Mouse (Mus musculus): ENCODE data around the gene Myl4.
A peak's percentile ranks its signal among the peaks of the same experiment; 100 is the strongest.
"Not testable (repeated sequence)": the region's sequence is repeated elsewhere in the genome, so short reads cannot be mapped to it uniquely, and the experiment has no call there.

Myl4 gene

DNA sequence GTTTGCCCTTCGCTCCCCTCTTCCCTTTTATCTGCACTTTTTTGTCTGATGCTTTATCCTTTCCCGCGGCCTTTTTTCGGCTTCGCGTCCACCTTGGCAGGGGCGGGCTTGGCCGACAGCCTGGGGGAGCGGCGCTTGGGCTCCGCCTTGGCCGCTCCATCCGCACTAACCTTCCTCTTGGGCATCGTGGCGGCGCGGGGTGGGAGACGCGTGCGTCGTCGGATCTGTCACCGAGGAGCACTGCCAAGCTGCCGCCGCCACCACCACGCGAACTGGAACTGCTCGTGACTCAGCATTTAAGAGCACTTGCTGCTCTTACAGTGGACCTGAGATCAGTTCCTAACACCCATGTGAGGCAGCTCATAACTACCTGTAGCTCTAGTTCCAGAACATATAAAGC lies 20.9 kb downstream of the Myl4 start:
- not testable (repeated sequence) for DNase-seq (ENCODE audit: low spot score)

- DNase-seq (ENCODE audit: low spot score) = no peak
Measured at GRCm38 (mm10) chr11:104572091-104572490, 21.6 kb downstream of the Myl4 start.

- no peak for DNase-seq (ENCODE audit: low spot score)
Measured at GRCm38 (mm10) chr11:104572566-104572965, 22.1 kb downstream of the Myl4 start.

GRCm38 (mm10) chr11:104576772-104577612 lies 26.5 kb downstream of the Myl4 start:
- DNase-seq (ENCODE audit: low spot score) = no peak

GRCm38 (mm10) chr11:104578074-104578473 lies 27.6 kb downstream of the Myl4 start:
- no peak for DNase-seq (ENCODE audit: low spot score)

DNA sequence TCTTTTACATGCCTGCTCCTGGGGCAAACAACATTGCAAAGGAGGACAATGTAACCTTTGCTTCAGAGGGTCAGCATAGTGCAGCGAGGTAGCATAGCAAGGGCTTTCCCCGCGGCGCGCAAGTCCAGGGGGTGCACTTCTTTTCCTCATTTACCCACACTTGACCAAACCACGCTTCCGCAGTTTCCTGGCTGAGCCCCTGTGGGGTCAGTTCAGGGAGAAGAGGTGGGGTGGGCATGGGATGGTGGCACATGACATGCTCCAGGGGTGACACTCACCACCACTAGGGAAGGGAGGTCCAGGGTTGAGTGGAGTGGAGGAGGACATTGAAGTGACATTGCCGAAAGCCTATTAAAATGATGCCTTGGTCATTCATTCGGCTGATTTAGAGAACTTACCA lies 28.6 kb downstream of the Myl4 start:
- DNase-seq (ENCODE audit: low spot score) = no peak

GRCm38 (mm10) chr11:104579575-104579974 lies 29.1 kb downstream of the Myl4 start:
- no peak for DNase-seq (ENCODE audit: low spot score)

- DNase-seq (ENCODE audit: low spot score) = no peak
Measured at GRCm38 (mm10) chr11:104580091-104580490, 29.6 kb downstream of the Myl4 start.

- DNase-seq (ENCODE audit: low spot score) = no peak
Measured at GRCm38 (mm10) chr11:104580606-104581005, 30.1 kb downstream of the Myl4 start.

GRCm38 (mm10) chr11:104581446-104582307 lies 31.2 kb downstream of the Myl4 start:
- DNase-seq (ENCODE audit: low spot score) = peak; percentile 73

DNA sequence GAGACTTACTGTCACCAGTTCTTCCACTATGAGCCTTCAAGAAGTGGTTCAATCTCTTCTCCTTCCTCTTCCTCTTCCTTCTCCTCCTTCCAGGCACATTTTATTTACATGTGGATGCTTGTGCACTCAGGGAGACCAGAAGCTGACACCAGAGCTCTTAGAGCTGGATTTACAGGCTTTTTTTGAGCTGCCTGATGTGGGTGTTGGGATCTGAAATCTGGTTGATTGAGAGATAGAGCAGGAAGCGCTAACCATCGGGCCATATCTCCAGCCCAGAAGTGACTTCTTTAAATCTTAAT lies 31.8 kb downstream of the Myl4 start:
- DNase-seq (ENCODE audit: low spot score) = no peak

- peak; percentile 33 for DNase-seq (ENCODE audit: low spot score)
Measured at GRCm38 (mm10) chr11:104582630-104583364, 32.3 kb downstream of the Myl4 start.

- DNase-seq (ENCODE audit: low spot score) = no peak
Measured at GRCm38 (mm10) chr11:104585495-104585894, 35.0 kb downstream of the Myl4 start.

DNA sequence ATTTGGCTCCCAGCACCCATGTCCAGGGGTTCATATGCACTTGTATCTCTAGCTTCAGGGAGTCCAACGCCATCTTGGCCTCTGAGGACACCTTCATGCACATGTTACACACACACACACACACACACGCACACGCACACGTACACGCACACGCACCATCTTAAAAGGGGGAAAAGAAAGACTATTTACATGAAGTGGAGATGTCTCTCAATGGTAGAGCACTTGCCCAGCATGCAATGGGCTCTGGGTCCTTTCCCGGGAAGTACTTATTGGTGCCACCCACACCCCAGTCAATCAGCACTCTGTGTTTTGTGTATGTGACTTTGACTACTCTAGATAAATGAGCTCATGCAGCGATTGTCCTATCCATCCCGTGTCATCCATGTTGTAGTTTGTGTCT lies 37.4 kb downstream of the Myl4 start:
- no peak for DNase-seq (ENCODE audit: low spot score)

GRCm38 (mm10) chr11:104588513-104588912 lies 38.0 kb downstream of the Myl4 start:
- no peak for DNase-seq (ENCODE audit: low spot score)

- DNase-seq (ENCODE audit: low spot score) = no peak
Measured at GRCm38 (mm10) chr11:104589570-104589969, 39.1 kb downstream of the Myl4 start.

DNA sequence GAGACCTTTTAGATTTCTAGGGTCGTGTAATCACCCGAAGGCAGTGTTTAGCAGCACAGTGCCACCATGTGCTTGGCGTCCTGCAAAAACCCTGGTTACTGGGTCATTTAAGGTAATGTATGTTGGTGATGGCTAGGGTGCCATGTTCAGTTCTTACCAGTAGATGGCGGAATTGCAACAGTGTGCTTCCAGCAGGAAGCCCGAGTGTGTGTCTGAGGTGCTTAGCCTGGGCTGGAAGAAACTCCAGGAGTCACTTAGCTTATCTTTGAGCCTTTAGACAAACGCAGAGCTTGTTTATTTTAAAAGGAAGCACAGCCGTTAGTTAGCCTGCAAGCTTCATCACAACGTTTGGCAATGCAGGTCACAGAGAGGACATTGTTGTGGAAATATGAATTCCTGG lies 39.7 kb downstream of the Myl4 start:
- peak; percentile 80 for DNase-seq (ENCODE audit: low spot score)

DNA sequence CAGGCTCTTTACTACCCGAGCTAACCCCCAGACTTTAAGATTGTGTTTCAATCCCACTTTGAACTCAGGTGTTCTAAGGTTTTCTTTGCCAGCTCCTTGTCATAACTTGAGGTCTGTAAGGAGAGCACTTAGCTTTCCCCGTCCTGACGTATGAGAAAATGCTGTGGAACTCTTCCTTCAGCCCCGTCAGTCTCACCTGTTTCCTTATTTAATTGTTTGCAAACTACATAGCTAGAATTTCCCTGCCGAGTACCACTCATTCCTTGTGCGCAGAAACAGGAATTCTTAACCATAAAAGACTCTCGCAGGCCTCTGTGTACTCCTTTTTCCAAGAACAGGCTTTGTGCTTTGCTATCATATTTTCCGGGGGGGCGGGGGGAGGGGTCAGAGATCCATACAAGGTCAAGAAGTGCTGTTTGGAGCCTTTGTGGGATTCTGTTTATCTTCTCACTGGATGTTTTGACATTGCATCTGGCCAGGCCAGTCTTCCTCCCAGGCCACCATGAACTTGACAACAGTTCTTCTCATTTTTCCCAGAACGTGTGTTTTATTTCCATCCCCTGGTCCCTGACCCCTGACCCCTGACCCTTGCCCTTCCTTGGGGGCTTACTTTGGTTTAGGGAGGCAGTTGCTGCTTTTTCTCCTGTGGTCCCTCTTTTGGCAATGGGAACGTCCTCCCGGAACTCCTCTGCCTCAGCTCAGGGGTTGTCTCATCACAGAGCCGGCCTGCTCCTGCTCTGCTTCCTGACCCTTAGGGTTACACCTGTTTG lies 41.8 kb downstream of the Myl4 start:
- no peak for DNase-seq (ENCODE audit: low spot score)

DNA sequence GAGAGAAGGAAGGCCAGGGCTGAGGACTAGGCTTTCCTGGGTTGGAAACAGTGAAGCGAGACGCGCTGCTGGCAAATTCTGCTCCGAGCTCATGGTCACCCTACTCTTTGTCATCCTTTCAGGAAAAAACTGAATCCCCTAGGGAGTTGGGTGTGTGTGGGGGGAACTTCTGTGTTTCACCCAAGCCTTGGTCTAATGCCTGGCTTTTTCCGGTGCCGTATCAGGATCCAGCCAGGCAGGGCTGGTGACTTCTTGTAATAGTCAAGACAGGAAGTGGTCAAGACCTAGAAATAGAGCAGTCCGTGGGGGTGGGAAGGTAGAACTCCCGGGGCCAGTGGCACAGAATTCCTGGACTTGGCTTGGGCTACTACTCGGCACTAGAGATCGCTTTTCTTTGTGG lies 45.9 kb downstream of the Myl4 start:
- DNase-seq (ENCODE audit: low spot score) = no peak

- no peak for DNase-seq (ENCODE audit: low spot score)
Measured at GRCm38 (mm10) chr11:104599265-104599945, 48.9 kb downstream of the Myl4 start.

DNA sequence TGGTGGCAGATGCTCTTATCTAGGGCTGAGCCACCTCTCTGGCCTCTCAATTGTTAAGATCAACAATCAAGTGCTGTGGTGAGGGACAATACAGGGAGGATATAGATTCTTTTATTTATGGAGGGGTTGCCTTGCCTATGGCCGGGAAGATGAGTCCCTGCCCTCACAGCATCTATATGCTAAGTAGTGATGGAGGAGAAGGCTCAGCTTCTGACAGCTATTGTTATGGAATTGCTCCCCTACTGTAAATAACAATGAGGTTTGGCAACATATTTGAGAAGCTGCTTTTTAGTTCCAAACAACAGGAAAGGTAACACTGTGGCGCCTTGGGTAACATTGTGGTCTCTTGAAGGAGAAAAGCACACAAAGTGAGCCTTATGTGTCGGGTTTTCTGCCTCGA lies 50.2 kb downstream of the Myl4 start:
- no peak for DNase-seq (ENCODE audit: low spot score)

Data from T-cell, adult 2 months (primary cell).